Mouse (Mus musculus) liver, adult 2 months (tissue): ENCODE measurements at regions not wholly inside any gene's neighbourhood (a gene's known extent, or its start where the extent isn't known, plus 50 kb on each side); places are given as distances from the start of the nearest gene placed in this dataset.

Source experiments
- DNase-seq: peaks from one replicate; pipeline ENCODE4 v3.0.0-alpha.2; 2011; ENCODE audit warnings: low read depth, low spot score; ENCODE audit errors: extremely low read depth
- H3K27ac ChIP-seq: fragments of 200-500 bp; replicated peaks from 2 replicates; pipeline ENCODE4 v1.5.1; 2012; ENCODE audit warnings: low read depth, mild to moderate bottlenecking, control low read depth, inconsistent platforms, low read length; ENCODE audit not compliant: insufficient read depth
- H3K27me3 ChIP-seq: fragments of 200-500 bp; 2 replicates; pipeline ENCODE4 v1.6.1; 2012; ENCODE audit warnings: mild to moderate bottlenecking, moderate library complexity, low read length, inconsistent platforms; ENCODE audit not compliant: control insufficient read depth, insufficient read depth
- H3K36me3 ChIP-seq: fragments of 200-500 bp; 2 replicates; pipeline ENCODE4 v1.6.1; 2012; ENCODE audit warnings: low read length, inconsistent platforms; ENCODE audit not compliant: control insufficient read depth, insufficient read depth
- H3K4me1 ChIP-seq: fragments of 200-500 bp; 2 replicates; pipeline ENCODE4 v1.6.1; 2011; ENCODE audit warnings: low read length; ENCODE audit not compliant: control insufficient read depth, insufficient read depth
- H3K4me3 ChIP-seq: fragments of 200-500 bp; 2 replicates; pipeline ENCODE4 v1.5.1; 2011; ENCODE audit warnings: low read depth, mild to moderate bottlenecking, control low read depth, low read length, moderate library complexity; ENCODE audit not compliant: insufficient read depth
- H3K79me2 ChIP-seq: fragments of 200-500 bp; 2 replicates; pipeline ENCODE4 v1.6.1; 2012; ENCODE audit warnings: inconsistent platforms, mild to moderate bottlenecking, low read length, moderate library complexity; ENCODE audit not compliant: control insufficient read depth, insufficient read depth
- H3K9ac ChIP-seq: fragments of 200-500 bp; 2 replicates; pipeline ENCODE4 v1.6.1; 2012; ENCODE audit warnings: low read depth, mild to moderate bottlenecking, control low read depth, inconsistent platforms, low read length
- CTCF ChIP-seq: fragments of 200-500 bp; IDR thresholded peaks from 2 replicates; pipeline ENCODE4 v1.5.1; 2011; ENCODE audit warnings: low read depth, low read length, control low read depth
- POLR2A ChIP-seq: fragments of 200-500 bp; IDR thresholded peaks from 2 replicates; pipeline ENCODE4 v1.6.1; 2011; ENCODE audit warnings: low read length, control low read depth; ENCODE audit not compliant: insufficient read depth; ENCODE audit errors: extremely low read depth
- WGBS: fragments of 180-500 bp; shearing (Covaris S2); methylation state at CpG from one replicate; pipeline ENCODE4 v1.1.7; 2018; 5-methylcytosine and 5-hydroxymethylcytosine counted together

DNA sequence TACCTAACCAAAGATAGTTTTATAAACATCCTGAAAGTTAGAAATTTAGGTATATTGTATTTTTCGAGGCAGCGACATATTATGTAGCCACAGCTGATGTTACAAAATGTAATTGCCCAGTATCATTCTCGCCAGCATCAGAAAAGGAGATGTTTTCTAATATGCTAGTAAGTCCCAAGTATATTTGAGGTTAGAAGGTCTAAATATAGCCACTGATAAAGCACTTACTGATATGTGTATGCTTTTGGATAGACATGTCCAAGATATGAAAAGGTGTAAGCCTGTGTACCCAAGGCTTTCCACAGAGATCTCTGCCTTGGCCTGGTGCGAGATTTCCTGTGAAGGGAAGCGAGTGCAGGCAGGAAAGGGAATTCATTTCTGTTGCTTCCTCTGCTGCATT, 4908.1 kb upstream of the Gm7489 start:
- Histone ChIP-seq H3K4me1 (no peaks in the 10 kb centered on the region), H3K27me3 (no peaks in the 10 kb centered on the region), H3K79me2 (no peaks in the 10 kb centered on the region), H3K9ac (no peak overlapping the region), H3K4me3 (no peak overlapping the region), H3K36me3 (no peaks in the 10 kb centered on the region), H3K27ac (no peak overlapping the region)
- DNase-seq, result no peak
- 85% methylated on average over 5 of the region's 5 CpGs for WGBS
- TF ChIP-seq POLR2A (no peak), CTCF (no peak)
